ENCODE assay signal across 1 mouse cellular context in the genomic region with DNA sequence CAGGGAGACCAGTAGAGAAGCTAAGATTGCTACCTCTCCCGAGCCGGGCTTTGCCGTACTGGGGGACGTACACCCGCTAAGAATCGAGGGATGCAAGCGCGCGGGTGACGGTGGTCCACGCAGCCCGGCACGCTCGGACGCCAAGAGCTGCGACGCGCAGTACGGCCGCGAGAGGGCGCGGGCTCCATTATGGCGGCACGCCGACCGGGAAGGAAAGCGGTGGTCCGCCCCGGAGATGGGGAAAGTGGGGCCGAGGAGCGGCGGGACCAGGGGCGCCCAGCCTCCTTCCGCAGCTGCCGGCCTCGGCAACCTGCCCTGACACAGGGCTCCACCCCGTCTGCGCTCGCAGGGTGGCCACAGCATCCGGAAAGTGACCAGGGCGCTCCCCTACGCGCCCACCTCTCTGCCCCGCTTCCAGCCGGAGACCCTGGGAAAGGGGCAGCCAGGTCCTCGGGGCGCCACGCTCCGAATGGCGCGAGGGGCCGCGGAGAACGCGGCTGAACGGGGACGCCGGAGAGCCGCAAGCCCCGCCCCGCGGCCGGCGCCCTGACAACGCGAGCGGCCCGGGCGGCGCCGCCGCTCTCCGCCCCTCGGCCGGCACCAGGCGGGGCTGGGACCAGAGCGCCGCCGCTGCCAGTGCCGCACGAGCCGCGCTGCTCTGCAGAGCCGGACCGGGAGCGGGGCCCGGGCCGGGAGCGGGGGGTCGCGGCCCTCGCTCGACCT.
TF ChIP-seq lines count a peak whose summit lies in the region.

A gene (plus strand): TSS at position 257 of the 723 bp plus-strand sequence.

TF ChIP-seq in CH12.LX, 34 proteins besides CTCF, POLR2A, EP300 and RAD21 (continued from another document):
- TF ChIP-seq E2F4 (IDR thresholded peaks at IDR 0.05; ENCODE audit: insufficient replicate concordance, low read depth, low read length) (no peak), USF2 (conservative IDR thresholded peaks at IDR 0.05; ENCODE audit: low read depth, low read length) (no peak), MAZ (IDR thresholded peaks at IDR 0.05; ENCODE audit: low read depth, low read length) (no peak), NRF1 (IDR thresholded peaks at IDR 0.05; ENCODE audit: low read depth, low read length) (0 out of 2 replicates have a peak, but pooled peaks have one; percentile 30), TCF12 (IDR thresholded peaks at IDR 0.05; ENCODE audit: low read depth, low read length) (peak; percentile 54; the same call in 1 of the 2 replicates), UBTF (IDR thresholded peaks at IDR 0.05; ENCODE audit: low read depth, low read length) (no peak; the same call in 1 of the 2 replicates), ELF1 (IDR thresholded peaks at IDR 0.05; ENCODE audit: low read depth, low read length) (peak; percentile 53; the same call in 1 of the 2 replicates), ZNF384 (IDR thresholded peaks at IDR 0.05; ENCODE audit: low read depth, low read length) (no peak), IRF4 (IDR thresholded peaks at IDR 0.05; ENCODE audit: low read depth, low read length) (peak; percentile 38; the same call in 1 of the 2 replicates), SMC3 (IDR thresholded peaks at IDR 0.05; ENCODE audit: low read depth, low read length) (peak; percentile 60), HCFC1 (IDR thresholded peaks at IDR 0.05; ENCODE audit: low read depth, low read length) (peak; percentile 47), NELFE (IDR thresholded peaks at IDR 0.05; ENCODE audit: low read depth, low read length) (peak; percentile 55), ZKSCAN1 (IDR thresholded peaks at IDR 0.05; ENCODE audit: borderline replicate concordance, low read depth, low read length) (no peak), TBP (conservative IDR thresholded peaks at IDR 0.05; ENCODE audit: low read depth, low read length) (0 out of 2 replicates have a peak, but pooled peaks have one; percentile 13), ZMIZ1 (IDR thresholded peaks at IDR 0.05; ENCODE audit: low read depth, low read length) (peak; percentile 62; the same call in 1 of the 2 replicates), KAT2A (IDR thresholded peaks at IDR 0.05; ENCODE audit: insufficient replicate concordance, low read length) (no peak), MEF2A (IDR thresholded peaks at IDR 0.05; ENCODE audit: borderline replicate concordance, low read depth, low read length) (peak; percentile 46; the same call in 1 of the 2 replicates), CHD1 (IDR thresholded peaks at IDR 0.05; ENCODE audit: low read depth, low read length) (no peak), BHLHE40 (IDR thresholded peaks at IDR 0.05; ENCODE audit: low read depth, low read length) (peak; percentile 64), MYC (IDR thresholded peaks at IDR 0.05; ENCODE audit: low read depth, low read length) (peak; percentile 45; the same call in 1 of the 2 replicates)
TF ChIP-seq in CH12.LX: peak in this region for 16.
